Mouse (Mus musculus) liver, adult 2 months (tissue): ENCODE measurements around the gene Shisal1.

Experiments
- CTCF ChIP-seq: fragments of 200-500 bp; IDR thresholded peaks from 2 replicates; pipeline ENCODE4 v1.5.1; 2011; ENCODE audit warnings: low read depth, low read length, control low read depth
- POLR2A ChIP-seq: fragments of 200-500 bp; IDR thresholded peaks from 2 replicates; pipeline ENCODE4 v1.6.1; 2011; ENCODE audit warnings: low read length, control low read depth; ENCODE audit not compliant: insufficient read depth; ENCODE audit errors: extremely low read depth

- TF ChIP-seq CTCF, result no peak
- no peak for TF ChIP-seq POLR2A
These were observed 82.2 kb downstream of the Shisal1 start for GRCm38 (mm10) chr15:84364746-84365145.
